Mouse (Mus musculus): Measurements from ENCODE around the gene Acbd4. TPM values are rescaled to one million over a fixed set of nuclear protein-coding genes. Genes with fewer than 3 reads are reported as not detected.

The Acbd4 gene
- polyA plus RNA-seq, 1 experiment from 2014 or later = 56.5 TPM

GRCm38 (mm10) chr11:103066191-103067050 lies 35.1 kb upstream of the Acbd4 start:
- H3K4me2 ChIP-seq (ENCODE audit: low read depth, low read length) = no peak overlapping the region
- H3K9ac ChIP-seq (replicated peaks) = no peak overlapping the region
- no peaks in the 10 kb centered on the region for H3K27me3 ChIP-seq (ENCODE audit: insufficient read depth, low read length)
- no peak for DNase-seq
- H3K9me3 ChIP-seq (ENCODE audit: low read length) = no peaks in the 10 kb centered on the region
- no peak for ATAC-seq
- WGBS (ENCODE audit: insufficient replicate concordance) = 89% methylated on average over 14 of the region's 14 CpGs
- H3K36me3 ChIP-seq (replicated peaks; ENCODE audit: insufficient read depth, low read length) = peaks cover 71% of the 10 kb centered on the region
- H3K4me3 ChIP-seq (ENCODE audit: low read depth, low read length) = no peak overlapping the region
- H3K27ac ChIP-seq (ENCODE audit: low read depth) = no peak overlapping the region
- TF ChIP-seq CTCF (IDR thresholded peaks at IDR 0.05; ENCODE audit: low read depth) (no peak), EP300 (IDR thresholded peaks at IDR 0.05; ENCODE audit: low read depth) (no peak)
- no peaks in the 10 kb centered on the region for H3K4me1 ChIP-seq (ENCODE audit: insufficient read depth)

GRCm38 (mm10) chr11:103067051-103067361 lies 34.5 kb upstream of the Acbd4 start:
- no peaks in the 10 kb centered on the region for H3K4me1 ChIP-seq (ENCODE audit: insufficient read depth)
- H3K27me3 ChIP-seq (ENCODE audit: insufficient read depth, low read length) = no peaks in the 10 kb centered on the region
- ATAC-seq (no peak), DNase-seq (no peak)
- no peak overlapping the region for H3K27ac ChIP-seq (ENCODE audit: low read depth)
- no peak overlapping the region for H3K9ac ChIP-seq (replicated peaks)
- no peaks in the 10 kb centered on the region for H3K9me3 ChIP-seq (ENCODE audit: low read length)
- 87% methylated on average over 6 of the region's 6 CpGs for WGBS (ENCODE audit: insufficient replicate concordance)
- TF ChIP-seq EP300 (IDR thresholded peaks at IDR 0.05; ENCODE audit: low read depth) = no peak
- TF ChIP-seq CTCF (IDR thresholded peaks at IDR 0.05; ENCODE audit: low read depth) = no peak
- H3K4me2 ChIP-seq (ENCODE audit: low read depth, low read length) = no peak overlapping the region
- peaks cover 66% of the 10 kb centered on the region for H3K36me3 ChIP-seq (replicated peaks; ENCODE audit: insufficient read depth, low read length)
- H3K4me3 ChIP-seq (ENCODE audit: low read depth, low read length) = no peak overlapping the region

DNA sequence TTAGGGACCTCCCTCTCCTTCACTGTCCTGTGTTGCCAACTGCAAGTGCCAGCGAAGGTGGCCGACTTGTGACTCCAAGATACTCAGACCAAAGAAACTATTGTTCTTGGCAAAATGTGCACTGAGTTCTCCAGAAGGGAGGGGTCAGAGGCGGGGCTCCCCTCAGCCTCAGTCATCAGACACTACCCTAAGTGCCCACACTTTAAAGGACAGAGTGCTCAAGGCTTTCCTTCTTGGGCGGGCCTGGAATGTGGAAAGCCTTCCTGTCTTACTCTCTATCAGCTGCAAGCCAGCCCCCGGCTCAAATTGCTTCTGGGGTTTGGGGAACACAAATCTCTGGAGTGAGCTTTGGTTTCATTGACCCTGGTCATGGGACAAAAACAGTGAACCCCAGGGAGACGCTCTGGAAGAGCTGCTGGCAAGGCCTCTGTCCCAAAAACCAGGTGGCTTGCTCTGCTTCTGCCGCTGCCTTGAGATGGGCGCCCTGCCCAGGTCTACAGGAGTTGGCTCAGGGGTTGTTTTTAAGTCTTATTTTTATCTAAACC lies 34.0 kb upstream of the Acbd4 start:
- no peak overlapping the region for H3K27ac ChIP-seq (ENCODE audit: low read depth)
- H3K4me1 ChIP-seq (ENCODE audit: insufficient read depth) = no peaks in the 10 kb centered on the region
- no peak overlapping the region for H3K4me3 ChIP-seq (ENCODE audit: low read depth, low read length)
- no peaks in the 10 kb centered on the region for H3K27me3 ChIP-seq (ENCODE audit: insufficient read depth, low read length)
- ATAC-seq = no peak
- TF ChIP-seq CTCF (IDR thresholded peaks at IDR 0.05; ENCODE audit: low read depth) (no peak), EP300 (IDR thresholded peaks at IDR 0.05; ENCODE audit: low read depth) (no peak)
- H3K4me2 ChIP-seq (ENCODE audit: low read depth, low read length) = no peak overlapping the region
- peaks cover 63% of the 10 kb centered on the region for H3K36me3 ChIP-seq (replicated peaks; ENCODE audit: insufficient read depth, low read length)
- no peak overlapping the region for H3K9ac ChIP-seq (replicated peaks)
- no peak for DNase-seq
- 81% methylated on average over 8 of the region's 8 CpGs for WGBS (ENCODE audit: insufficient replicate concordance)
- H3K9me3 ChIP-seq (ENCODE audit: low read length) = no peaks in the 10 kb centered on the region

DNA sequence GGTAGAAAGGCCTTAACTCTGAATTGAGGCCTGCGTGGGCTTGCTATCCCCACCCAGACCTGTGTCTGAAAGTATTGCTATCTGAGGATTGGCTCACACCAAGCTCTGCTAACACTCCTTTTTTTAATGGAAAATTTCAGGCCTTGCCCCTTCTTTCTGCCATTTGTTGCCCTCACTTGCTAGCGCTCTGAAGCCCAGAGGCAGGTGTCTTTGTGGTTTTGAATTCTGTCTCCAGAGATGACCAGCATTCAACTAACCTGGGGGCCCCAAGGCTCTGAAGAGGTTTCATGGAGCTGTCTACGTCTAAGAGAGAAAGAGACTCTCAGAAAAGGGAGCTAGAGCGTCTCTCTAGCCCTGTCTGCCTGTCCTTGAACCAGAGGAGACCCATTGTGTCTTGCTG lies 33.2 kb upstream of the Acbd4 start:
- WGBS (ENCODE audit: insufficient replicate concordance) = 77% methylated on average over 4 of the region's 4 CpGs
- H3K27ac ChIP-seq (ENCODE audit: low read depth) = no peak overlapping the region
- peaks cover 59% of the 10 kb centered on the region for H3K36me3 ChIP-seq (replicated peaks; ENCODE audit: insufficient read depth, low read length)
- H3K4me1 ChIP-seq (ENCODE audit: insufficient read depth) = no peaks in the 10 kb centered on the region
- H3K9me3 ChIP-seq (ENCODE audit: low read length) = no peaks in the 10 kb centered on the region
- no peak for DNase-seq
- no peak overlapping the region for H3K4me3 ChIP-seq (ENCODE audit: low read depth, low read length)
- H3K4me2 ChIP-seq (ENCODE audit: low read depth, low read length) = no peak overlapping the region
- H3K9ac ChIP-seq (replicated peaks) = no peak overlapping the region
- H3K27me3 ChIP-seq (ENCODE audit: insufficient read depth, low read length) = no peaks in the 10 kb centered on the region
- TF ChIP-seq EP300 (IDR thresholded peaks at IDR 0.05; ENCODE audit: low read depth) (no peak), CTCF (IDR thresholded peaks at IDR 0.05; ENCODE audit: low read depth) (no peak)
- ATAC-seq = no peak

DNA sequence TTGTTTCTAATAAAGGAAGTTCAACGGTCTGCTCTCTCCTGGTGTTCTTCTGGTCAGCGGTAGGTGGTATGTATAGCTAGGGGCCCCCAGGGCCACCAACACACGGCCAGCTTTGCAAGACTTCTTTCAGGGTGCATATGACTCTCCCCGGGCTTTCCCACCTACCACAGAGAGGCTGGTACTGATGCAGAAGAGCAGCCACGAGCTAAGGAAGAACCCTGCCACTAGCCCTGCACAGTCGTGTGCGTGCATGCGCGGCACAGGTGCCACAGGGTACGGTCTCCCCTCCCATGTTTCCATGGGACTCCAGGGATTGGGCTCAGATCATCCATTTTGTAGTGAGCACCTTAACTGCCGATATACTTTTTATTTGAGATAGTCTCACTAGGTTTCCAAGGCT lies 32.6 kb upstream of the Acbd4 start:
- no peak overlapping the region for H3K4me3 ChIP-seq (ENCODE audit: low read depth, low read length)
- H3K4me1 ChIP-seq (ENCODE audit: insufficient read depth) = no peaks in the 10 kb centered on the region
- H3K27ac ChIP-seq (ENCODE audit: low read depth) = no peak overlapping the region
- ATAC-seq (no peak), DNase-seq (no peak)
- no peak overlapping the region for H3K4me2 ChIP-seq (ENCODE audit: low read depth, low read length)
- no peak overlapping the region for H3K9ac ChIP-seq (replicated peaks)
- WGBS (ENCODE audit: insufficient replicate concordance) = 88% methylated on average over 11 of the region's 11 CpGs
- H3K36me3 ChIP-seq (replicated peaks; ENCODE audit: insufficient read depth, low read length) = peaks cover 53% of the 10 kb centered on the region
- no peaks in the 10 kb centered on the region for H3K9me3 ChIP-seq (ENCODE audit: low read length)
- TF ChIP-seq CTCF (IDR thresholded peaks at IDR 0.05; ENCODE audit: low read depth) (no peak), EP300 (IDR thresholded peaks at IDR 0.05; ENCODE audit: low read depth) (no peak)
- H3K27me3 ChIP-seq (ENCODE audit: insufficient read depth, low read length) = no peaks in the 10 kb centered on the region

DNA sequence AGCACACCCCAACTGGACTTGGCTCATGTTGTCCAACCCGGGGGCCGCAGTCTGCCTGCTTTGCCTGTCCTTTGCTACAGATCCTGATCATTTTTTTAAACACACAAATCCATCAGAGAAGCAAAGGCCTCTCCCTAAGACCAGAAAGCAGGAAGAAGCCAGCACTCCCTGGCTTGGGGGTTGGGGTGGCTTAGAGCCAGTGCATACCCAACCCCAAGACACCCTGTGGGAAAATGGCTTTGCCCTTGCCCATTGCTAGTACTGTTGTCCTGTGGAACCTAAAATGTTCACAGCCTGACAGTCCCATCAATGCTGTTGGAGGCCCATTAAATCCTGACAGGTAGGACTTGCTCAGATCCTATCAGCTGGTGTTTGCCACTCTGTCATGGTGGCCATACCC lies 31.8 kb upstream of the Acbd4 start:
- Histone ChIP-seq H3K27me3 (ENCODE audit: insufficient read depth, low read length) (no peaks in the 10 kb centered on the region), H3K4me1 (ENCODE audit: insufficient read depth) (no peaks in the 10 kb centered on the region), H3K9ac (replicated peaks) (no peak overlapping the region), H3K4me3 (ENCODE audit: low read depth, low read length) (no peak overlapping the region), H3K27ac (ENCODE audit: low read depth) (no peak overlapping the region), H3K4me2 (ENCODE audit: low read depth, low read length) (no peak overlapping the region), H3K9me3 (ENCODE audit: low read length) (no peaks in the 10 kb centered on the region), H3K36me3 (replicated peaks; ENCODE audit: insufficient read depth, low read length) (peaks cover 45% of the 10 kb centered on the region)
- TF ChIP-seq CTCF (IDR thresholded peaks at IDR 0.05; ENCODE audit: low read depth) (no peak), EP300 (IDR thresholded peaks at IDR 0.05; ENCODE audit: low read depth) (no peak)
- WGBS (ENCODE audit: insufficient replicate concordance) = 91% methylated on average over 2 of the region's 2 CpGs
- DNase-seq (no peak), ATAC-seq (no peak)
